Mouse (Mus musculus) hindbrain, embryonic 11.5 days (tissue): ENCODE measurements at regions not wholly inside any gene's neighbourhood (a gene's known extent, or its start where the extent isn't known, plus 50 kb on each side); places are given as distances from the start of the nearest gene placed in this dataset.
"Not testable (repeated sequence)": the region's sequence is repeated elsewhere in the genome, so short reads cannot be mapped to it uniquely, and the experiment has no call there.

Experiments
- ATAC-seq: fragments of 200-750 bp; cut with Nextera tagmentation; 2 replicates; pipeline ENCODE4 v1.8.0; 2017; ENCODE audit warnings: mild to moderate bottlenecking, moderate TSS enrichment, moderate library complexity; ENCODE audit not compliant: low FRiP score
- DNase-seq: peaks from one replicate; pipeline ENCODE4 v3.0.0-alpha.2; 2015; ENCODE audit warnings: low spot score
- H3K27ac ChIP-seq: fragments of 300-500 bp; sonication (generic); 2 replicates; pipeline ENCODE4 v1.5.1; 2014; ENCODE audit warnings: mild to moderate bottlenecking, low read depth, low read length
- H3K27me3 ChIP-seq: fragments of 300-500 bp; sonication (generic); 2 replicates; pipeline ENCODE4 v1.6.1; 2014; ENCODE audit warnings: mild to moderate bottlenecking, low read length, moderate library complexity, mixed read lengths; ENCODE audit not compliant: control insufficient read depth, insufficient read depth
- H3K36me3 ChIP-seq: fragments of 300-500 bp; sonication (generic); 2 replicates; pipeline ENCODE4 v1.6.1; 2014; ENCODE audit warnings: mild to moderate bottlenecking, low read length, moderate library complexity, mixed read lengths; ENCODE audit not compliant: control insufficient read depth, insufficient read depth
- H3K4me1 ChIP-seq: fragments of 300-500 bp; sonication (generic); replicated peaks from 2 replicates; pipeline ENCODE4 v1.6.1; 2014; ENCODE audit warnings: low read length, mixed read lengths; ENCODE audit not compliant: control insufficient read depth, insufficient read depth
- H3K4me2 ChIP-seq: fragments of 300-500 bp; sonication (generic); replicated peaks from 2 replicates; pipeline ENCODE4 v1.6.1; 2014; ENCODE audit warnings: mild to moderate bottlenecking, low read depth, low read length
- H3K4me3 ChIP-seq: fragments of 300-500 bp; sonication (generic); 2 replicates; pipeline ENCODE4 v1.5.1; 2014; ENCODE audit warnings: low read depth, low read length
- H3K9ac ChIP-seq: fragments of 300-500 bp; sonication (generic); 2 replicates; pipeline ENCODE4 v1.6.1; 2014; ENCODE audit warnings: low read depth, low read length
- H3K9me3 ChIP-seq: fragments of 300-500 bp; sonication (generic); 2 replicates; pipeline ENCODE4 v1.6.1; 2016; ENCODE audit warnings: low read length; ENCODE audit not compliant: control insufficient read depth
- WGBS: fragments of 180-500 bp; shearing (Covaris S2); extraction: QIAGEN DNeasy Blood & Tissue Kit; methylation state at CpG from one replicate; pipeline ENCODE4 v1.1.7; 2014; 5-methylcytosine and 5-hydroxymethylcytosine counted together

GRCm38 (mm10) chr4:145455573-145455972 lies 55.0 kb upstream of the Zfp990 start:
- not testable (repeated sequence) for H3K27me3 ChIP-seq, DNase-seq, H3K36me3 ChIP-seq, H3K9ac ChIP-seq, H3K27ac ChIP-seq, ATAC-seq, H3K9me3 ChIP-seq, H3K4me3 ChIP-seq, H3K4me2 ChIP-seq, H3K4me1 ChIP-seq
- WGBS: 93% methylated on average over 16 of the region's 16 CpGs

DNA sequence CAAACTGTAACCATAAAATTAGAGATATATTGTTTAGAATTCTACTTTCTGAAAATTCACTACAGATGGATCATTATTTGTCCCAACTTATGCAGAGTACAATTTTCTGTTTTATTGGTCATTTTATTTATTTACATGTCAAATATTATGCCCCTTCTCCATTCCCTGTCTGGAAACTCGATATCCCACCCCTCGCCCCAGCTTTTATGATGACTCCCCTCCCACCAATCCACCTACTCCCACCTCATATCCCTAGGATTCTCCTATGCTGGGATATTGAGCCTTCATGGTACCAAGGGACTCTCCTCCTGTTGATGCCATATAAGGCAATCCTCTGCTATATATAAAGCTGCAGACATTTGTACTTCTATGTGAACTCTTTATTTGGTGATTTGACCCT lies 62.0 kb upstream of the Zfp990 start:
- H3K4me2 ChIP-seq: no peak overlapping the region
- no peak overlapping the region for H3K4me3 ChIP-seq
- WGBS: 88% methylated on average over 2 of the region's 2 CpGs
- no peaks in the 10 kb centered on the region for H3K36me3 ChIP-seq
- H3K9ac ChIP-seq: no peak overlapping the region
- H3K27me3 ChIP-seq: no peaks in the 10 kb centered on the region
- no peak overlapping the region for H3K27ac ChIP-seq
- no peak for DNase-seq
- peaks cover 3% of the 10 kb centered on the region; the same call in 1 of the 2 replicates for H3K9me3 ChIP-seq
- peak; percentile 61 for ATAC-seq
- H3K4me1 ChIP-seq: no peaks in the 10 kb centered on the region

DNA sequence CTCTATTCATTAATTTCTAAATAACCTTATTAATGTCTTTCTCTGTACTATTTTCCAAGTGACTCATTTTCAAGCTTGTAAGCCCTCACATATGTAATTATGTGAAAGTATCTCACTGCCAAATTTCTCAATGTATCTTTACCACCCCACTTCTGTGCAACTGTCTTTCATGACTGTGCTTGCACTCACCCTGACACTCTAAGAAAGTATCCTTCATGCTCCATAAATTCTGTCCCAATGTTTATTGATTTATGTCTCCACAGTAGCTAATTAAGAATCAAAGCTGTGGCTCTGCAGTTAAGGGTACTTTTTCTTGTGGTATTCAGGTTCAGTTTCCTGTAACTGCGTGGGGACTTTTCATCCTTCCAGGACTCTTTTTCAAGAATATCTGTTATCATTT lies 73.8 kb upstream of the Zfp990 start:
- not testable (repeated sequence) for ATAC-seq, H3K27ac ChIP-seq, H3K27me3 ChIP-seq, H3K36me3 ChIP-seq, H3K4me2 ChIP-seq, H3K4me3 ChIP-seq, H3K4me1 ChIP-seq, DNase-seq, H3K9ac ChIP-seq
- H3K9me3 ChIP-seq: peaks cover 11% of the 10 kb centered on the region
- 87% methylated on average over 1 of the region's 1 CpGs for WGBS

GRCm38 (mm10) chr4:145434519-145434918 lies 76.0 kb upstream of the Zfp990 start:
- Histone ChIP-seq H3K27me3 (no peaks in the 10 kb centered on the region), H3K9me3 (peaks cover 12% of the 10 kb centered on the region), H3K4me2 (no peak overlapping the region), H3K36me3 (no peaks in the 10 kb centered on the region), H3K27ac (no peak overlapping the region), H3K4me3 (no peak overlapping the region), H3K9ac (no peak overlapping the region), H3K4me1 (no peaks in the 10 kb centered on the region)
- no peak for DNase-seq
- ATAC-seq: 0 out of 2 replicates have a peak, but pooled peaks have one; percentile 12
- WGBS: 90% methylated on average over 1 of the region's 1 CpGs

DNA sequence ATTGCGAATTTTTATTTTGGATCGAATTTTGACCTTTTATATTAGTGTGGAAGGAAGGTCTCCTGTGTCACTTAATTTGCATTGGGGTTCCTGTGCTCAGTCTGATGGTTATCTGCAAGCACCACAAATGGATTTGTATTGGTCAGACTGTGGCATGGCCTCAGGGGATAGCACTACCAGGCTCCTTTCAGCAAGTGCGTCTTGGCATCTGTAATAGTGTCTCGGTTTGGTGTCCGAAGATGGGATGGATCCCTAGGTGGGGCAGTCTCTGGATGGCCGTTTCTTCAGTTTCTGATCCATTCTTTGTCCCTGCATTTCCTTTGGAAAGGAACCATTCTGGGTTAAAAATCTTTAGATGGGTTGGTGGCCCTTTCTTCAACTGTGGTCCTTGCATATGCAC lies 76.5 kb upstream of the Zfp990 start:
- H3K9ac ChIP-seq: no peak overlapping the region
- H3K4me3 ChIP-seq: no peak overlapping the region
- ATAC-seq (no peak), DNase-seq (no peak)
- H3K27me3 ChIP-seq: no peaks in the 10 kb centered on the region
- H3K4me1 ChIP-seq: no peaks in the 10 kb centered on the region
- peaks cover 12% of the 10 kb centered on the region for H3K9me3 ChIP-seq
- no peaks in the 10 kb centered on the region for H3K36me3 ChIP-seq
- H3K27ac ChIP-seq: no peak overlapping the region
- no peak overlapping the region for H3K4me2 ChIP-seq
- 69% methylated on average over 6 of the region's 6 CpGs for WGBS

DNA sequence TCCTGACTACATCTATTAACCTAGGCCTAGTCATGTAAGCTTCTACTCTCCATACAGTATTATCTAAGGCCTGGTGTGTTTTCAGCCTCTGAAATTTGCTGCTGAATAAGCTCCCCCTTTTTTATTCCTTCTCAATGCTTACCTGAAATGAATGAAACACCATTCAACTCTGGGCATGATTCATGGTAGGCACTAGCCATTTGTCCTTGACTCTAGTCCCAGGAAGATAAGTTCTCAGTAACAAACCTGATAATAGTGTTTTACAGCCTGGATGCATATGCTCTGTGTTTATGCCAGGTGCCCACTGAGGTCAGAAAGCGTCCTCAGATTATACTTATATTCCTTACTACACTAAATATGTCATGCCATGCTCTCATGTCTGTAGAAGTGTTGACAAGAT lies 77.3 kb upstream of the Zfp990 start:
- not testable (repeated sequence) for ATAC-seq, H3K9ac ChIP-seq, H3K4me1 ChIP-seq, H3K4me3 ChIP-seq, H3K27ac ChIP-seq, H3K36me3 ChIP-seq, DNase-seq, H3K4me2 ChIP-seq, H3K27me3 ChIP-seq
- WGBS: 30% methylated on average over 1 of the region's 1 CpGs
- peaks cover 12% of the 10 kb centered on the region for H3K9me3 ChIP-seq

DNA sequence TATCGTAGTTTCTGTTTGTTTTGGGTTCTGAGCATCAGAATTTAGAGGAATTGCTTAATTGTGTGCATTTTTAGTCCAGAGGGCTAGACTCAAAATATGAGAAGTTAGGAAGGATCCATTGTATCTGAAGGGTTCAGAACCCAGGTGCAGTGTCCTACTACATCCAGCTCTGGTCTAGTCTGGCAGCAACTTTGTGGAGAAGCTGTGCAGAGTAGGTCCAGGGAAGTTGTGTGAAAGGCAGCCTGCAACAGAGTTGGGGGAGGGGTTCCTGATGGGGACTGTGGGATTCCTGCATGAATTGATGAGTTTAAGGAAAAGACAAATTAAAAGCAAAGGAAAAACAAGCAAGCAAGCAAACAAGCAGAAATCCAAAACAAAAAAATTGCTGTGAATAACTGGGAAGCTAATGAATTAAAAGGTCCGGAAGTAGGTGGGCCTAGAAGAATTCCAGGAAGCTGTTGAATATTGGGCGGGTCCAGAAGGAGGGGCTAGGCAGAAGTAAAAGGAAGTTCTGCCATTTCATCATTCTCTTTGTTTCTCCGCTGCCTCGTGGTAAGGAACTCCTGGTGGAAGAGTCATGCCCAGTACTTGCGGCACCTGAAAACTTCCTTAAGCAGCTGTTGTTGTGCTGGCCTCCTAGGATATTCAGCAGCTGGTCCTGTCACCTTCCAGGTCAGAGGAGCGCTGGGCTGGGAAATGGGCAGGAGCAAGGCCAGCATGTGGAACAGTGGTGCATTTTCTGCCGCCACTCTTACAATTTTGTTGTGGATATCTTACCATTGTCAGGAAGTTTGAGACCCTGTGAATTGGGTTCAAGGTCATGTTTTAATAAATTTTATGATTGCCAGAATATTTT lies 78.4 kb upstream of the Zfp990 start:
- whole genome bisulfite sequencing: 72% methylated on average over 8 of the region's 8 CpGs
- Histone ChIP-seq H3K4me2 (no peak overlapping the region), H3K36me3 (no peaks in the 10 kb centered on the region), H3K4me1 (no peaks in the 10 kb centered on the region), H3K9ac (no peak overlapping the region), H3K27ac (no peak overlapping the region), H3K27me3 (no peaks in the 10 kb centered on the region), H3K9me3 (peaks cover 12% of the 10 kb centered on the region), H3K4me3 (no peak overlapping the region)
- ATAC-seq (no peak), DNase-seq (no peak)

- 64% methylated on average over 4 of the region's 4 CpGs for WGBS
- not testable (repeated sequence) for H3K27ac ChIP-seq, H3K9me3 ChIP-seq, H3K27me3 ChIP-seq, H3K4me2 ChIP-seq, DNase-seq, H3K9ac ChIP-seq, ATAC-seq, H3K4me1 ChIP-seq, H3K4me3 ChIP-seq, H3K36me3 ChIP-seq
Observed at GRCm38 (mm10) chr4:145417837-145418236, 92.7 kb upstream of the Zfp990 start.

- Histone ChIP-seq H3K4me2 (no peak overlapping the region), H3K27ac (no peak overlapping the region), H3K9me3 (no peaks in the 10 kb centered on the region), H3K4me1 (no peaks in the 10 kb centered on the region), H3K9ac (no peak overlapping the region), H3K36me3 (no peaks in the 10 kb centered on the region), H3K4me3 (no peak overlapping the region), H3K27me3 (no peaks in the 10 kb centered on the region)
- whole genome bisulfite sequencing: 68% methylated on average over 1 of the region's 1 CpGs
- no peak for DNase-seq
- no peak for ATAC-seq
Observed at GRCm38 (mm10) chr4:145411141-145411540, 96.2 kb upstream of the Tnfrsf8 start.
